Mouse (Mus musculus) 416B (cell line): Measurements from ENCODE around the gene Lrrk2.
"Not testable (repeated sequence)": the region's sequence is repeated elsewhere in the genome, so short reads cannot be mapped to it uniquely, and the experiment has no call there.

Experiments used
- DNase-seq: peaks from one replicate; pipeline ENCODE4 v3.0.0; 2011; ENCODE audit warnings: low read depth

Lrrk2 gene

GRCm38 (mm10) chr15:91837965-91838364 lies 165.0 kb downstream of the Lrrk2 start, which contains the start of gene Smgc:
Gene Smgc, plus strand, starts transcription at chr15:91838265.
- DNase-seq, result no peak

- not testable (repeated sequence) for DNase-seq
Measured at GRCm38 (mm10) chr15:91864130-91864529, 191.2 kb downstream of the Lrrk2 start.
